Mouse (Mus musculus) megakaryocyte, embryonic 14.5 days (primary cell): ENCODE measurements at regions not wholly inside any gene's neighbourhood (a gene's known extent, or its start where the extent isn't known, plus 50 kb on each side); places are given as distances from the start of the nearest gene placed in this dataset.

Experiments
- FLI1 ChIP-seq: IDR thresholded peaks from 2 replicates; pipeline ENCODE4 v1.6.1; 2012; ENCODE audit warnings: low read length, inconsistent platforms, mixed read lengths
- GATA1 ChIP-seq: IDR thresholded peaks from 3 replicates; pipeline ENCODE4 v1.6.1; 2012; ENCODE audit warnings: mixed read lengths, low read length, inconsistent platforms, borderline replicate concordance

DNA sequence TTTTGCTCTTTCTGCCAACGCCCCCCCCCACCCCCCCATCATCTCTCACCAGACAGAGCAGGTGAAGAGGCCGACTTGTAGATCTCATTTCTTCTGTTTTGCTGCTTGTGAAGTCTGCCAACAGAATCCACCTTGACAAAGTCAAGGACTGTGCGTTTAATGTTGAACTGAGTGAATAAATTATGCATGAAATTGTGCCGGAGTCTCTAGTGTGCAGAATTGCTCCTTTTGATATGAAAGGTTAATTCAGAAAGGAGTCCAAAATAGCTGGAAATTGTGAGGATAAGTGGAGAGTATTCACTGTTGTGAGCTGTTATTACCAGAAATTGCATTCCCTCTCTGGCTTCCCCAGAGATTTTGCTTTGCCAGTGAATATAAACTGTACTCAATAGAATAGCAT is 262.5 kb downstream of the Gm765 start:
- TF ChIP-seq GATA1 (no peak), FLI1 (no peak)
